Mouse (Mus musculus): ENCODE results near the gene Hbb-bh1. TPM values are rescaled to one million over a fixed set of nuclear protein-coding genes. Genes with fewer than 3 reads are reported as not detected.

Hbb-bh1 gene
- polyA plus RNA-seq (2011; ENCODE audit: insufficient read depth, insufficient read length, low read depth, missing spikeins): not detected in 2 replicates

- TF ChIP-seq CTCF (IDR thresholded peaks at IDR 0.05; ENCODE audit: low read depth, low read length): no peak
- TF ChIP-seq EP300 (IDR thresholded peaks at IDR 0.05; ENCODE audit: insufficient read depth, low read depth, low read length): no peak
- no peak for TF ChIP-seq POLR2A (IDR thresholded peaks at IDR 0.05; ENCODE audit: insufficient read depth, low read length)
- Histone ChIP-seq H3K9me3 (replicated peaks; ENCODE audit: control insufficient read depth, insufficient read depth, low read length, poor library complexity, severe bottlenecking) (no peaks in the 10 kb centered on the region), H3K4me1 (ENCODE audit: control insufficient read depth, insufficient read depth, low read length) (no peaks in the 10 kb centered on the region), H3K4me3 (ENCODE audit: low read depth, low read length) (no peak within 1 kb of the TSS), H3K27ac (ENCODE audit: insufficient read depth, low read length) (no peak within 1 kb of the TSS), H3K9ac (ENCODE audit: low read depth, poor library complexity, severe bottlenecking) (no peak within 1 kb of the TSS), H3K27me3 (ENCODE audit: control insufficient read depth, insufficient read depth, low read length, poor library complexity, severe bottlenecking) (no peaks in the 10 kb centered on the region), H3K36me3 (ENCODE audit: control insufficient read depth, insufficient read depth, low read length, poor library complexity, severe bottlenecking) (no peaks in the 10 kb centered on the region)
These were observed at the start of gene Hbb-bh1 for GRCm38 (mm10) chr7:103843034-103843433. Hbb-bh1 (minus strand) TSS chr7:103843164.

GRCm38 (mm10) chr7:103886152-103886551 is 43.2 kb upstream of the Hbb-bh1 start, which contains the start of gene Olfr66:
Olfr66 (minus strand) TSS chr7:103886252.
- H3K9me3 ChIP-seq (replicated peaks; ENCODE audit: control insufficient read depth, insufficient read depth, low read length, poor library complexity, severe bottlenecking): no peaks in the 10 kb centered on the region
- H3K4me3 ChIP-seq (ENCODE audit: low read depth, low read length): no peak within 1 kb of the TSS
- no peaks in the 10 kb centered on the region for H3K4me1 ChIP-seq (ENCODE audit: control insufficient read depth, insufficient read depth, low read length)
- TF ChIP-seq EP300 (IDR thresholded peaks at IDR 0.05; ENCODE audit: insufficient read depth, low read depth, low read length): no peak
- H3K36me3 ChIP-seq (ENCODE audit: control insufficient read depth, insufficient read depth, low read length, poor library complexity, severe bottlenecking): no peaks in the 10 kb centered on the region
- H3K27ac ChIP-seq (ENCODE audit: insufficient read depth, low read length): no peak within 1 kb of the TSS
- H3K27me3 ChIP-seq (ENCODE audit: control insufficient read depth, insufficient read depth, low read length, poor library complexity, severe bottlenecking): 0 out of 2 replicates have a peak, but pooled peaks cover 2% of the 10 kb centered on the region
- no peak within 1 kb of the TSS for H3K9ac ChIP-seq (ENCODE audit: low read depth, poor library complexity, severe bottlenecking)

- H3K4me3 ChIP-seq (ENCODE audit: low read depth, low read length): no peak overlapping the region
- no peaks in the 10 kb centered on the region for H3K4me1 ChIP-seq (ENCODE audit: control insufficient read depth, insufficient read depth, low read length)
- H3K36me3 ChIP-seq (ENCODE audit: control insufficient read depth, insufficient read depth, low read length, poor library complexity, severe bottlenecking): no peaks in the 10 kb centered on the region
- H3K27me3 ChIP-seq (ENCODE audit: control insufficient read depth, insufficient read depth, low read length, poor library complexity, severe bottlenecking): 0 out of 2 replicates have a peak, but pooled peaks cover 2% of the 10 kb centered on the region
- no peak overlapping the region for H3K27ac ChIP-seq (ENCODE audit: insufficient read depth, low read length)
- no peak overlapping the region for H3K9ac ChIP-seq (ENCODE audit: low read depth, poor library complexity, severe bottlenecking)
- TF ChIP-seq EP300 (IDR thresholded peaks at IDR 0.05; ENCODE audit: insufficient read depth, low read depth, low read length) (no peak), POLR2A (IDR thresholded peaks at IDR 0.05; ENCODE audit: insufficient read depth, low read length) (no peak), CTCF (IDR thresholded peaks at IDR 0.05; ENCODE audit: low read depth, low read length) (no peak)
- no peaks in the 10 kb centered on the region for H3K9me3 ChIP-seq (replicated peaks; ENCODE audit: control insufficient read depth, insufficient read depth, low read length, poor library complexity, severe bottlenecking)
These were observed 34.1 kb upstream of the Hbb-bh1 start for GRCm38 (mm10) chr7:103877093-103877492.

- Histone ChIP-seq H3K9ac (ENCODE audit: low read depth, poor library complexity, severe bottlenecking) (no peak overlapping the region), H3K9me3 (replicated peaks; ENCODE audit: control insufficient read depth, insufficient read depth, low read length, poor library complexity, severe bottlenecking) (no peaks in the 10 kb centered on the region), H3K4me1 (ENCODE audit: control insufficient read depth, insufficient read depth, low read length) (no peaks in the 10 kb centered on the region), H3K36me3 (ENCODE audit: control insufficient read depth, insufficient read depth, low read length, poor library complexity, severe bottlenecking) (no peaks in the 10 kb centered on the region), H3K27ac (ENCODE audit: insufficient read depth, low read length) (no peak overlapping the region), H3K4me3 (ENCODE audit: low read depth, low read length) (no peak overlapping the region), H3K27me3 (ENCODE audit: control insufficient read depth, insufficient read depth, low read length, poor library complexity, severe bottlenecking) (no peaks in the 10 kb centered on the region)
- no peak for TF ChIP-seq EP300 (IDR thresholded peaks at IDR 0.05; ENCODE audit: insufficient read depth, low read depth, low read length)
- TF ChIP-seq CTCF (IDR thresholded peaks at IDR 0.05; ENCODE audit: low read depth, low read length): no peak
- no peak for TF ChIP-seq POLR2A (IDR thresholded peaks at IDR 0.05; ENCODE audit: insufficient read depth, low read length)
These were observed 31.5 kb upstream of the Hbb-bh1 start for GRCm38 (mm10) chr7:103874451-103874850.

- H3K27ac ChIP-seq (ENCODE audit: insufficient read depth, low read length): no peak overlapping the region
- no peaks in the 10 kb centered on the region for H3K36me3 ChIP-seq (ENCODE audit: control insufficient read depth, insufficient read depth, low read length, poor library complexity, severe bottlenecking)
- no peaks in the 10 kb centered on the region for H3K27me3 ChIP-seq (ENCODE audit: control insufficient read depth, insufficient read depth, low read length, poor library complexity, severe bottlenecking)
- TF ChIP-seq CTCF (IDR thresholded peaks at IDR 0.05; ENCODE audit: low read depth, low read length) (no peak), POLR2A (IDR thresholded peaks at IDR 0.05; ENCODE audit: insufficient read depth, low read length) (no peak), EP300 (IDR thresholded peaks at IDR 0.05; ENCODE audit: insufficient read depth, low read depth, low read length) (no peak)
- no peak overlapping the region for H3K9ac ChIP-seq (ENCODE audit: low read depth, poor library complexity, severe bottlenecking)
- H3K9me3 ChIP-seq (replicated peaks; ENCODE audit: control insufficient read depth, insufficient read depth, low read length, poor library complexity, severe bottlenecking): no peaks in the 10 kb centered on the region
- no peaks in the 10 kb centered on the region for H3K4me1 ChIP-seq (ENCODE audit: control insufficient read depth, insufficient read depth, low read length)
- H3K4me3 ChIP-seq (ENCODE audit: low read depth, low read length): no peak overlapping the region
These were observed 30.1 kb upstream of the Hbb-bh1 start for GRCm38 (mm10) chr7:103873064-103873463.

GRCm38 (mm10) chr7:103870667-103871066 is 27.7 kb upstream of the Hbb-bh1 start:
- H3K36me3 ChIP-seq (ENCODE audit: control insufficient read depth, insufficient read depth, low read length, poor library complexity, severe bottlenecking): no peaks in the 10 kb centered on the region
- no peak for TF ChIP-seq EP300 (IDR thresholded peaks at IDR 0.05; ENCODE audit: insufficient read depth, low read depth, low read length)
- no peak for TF ChIP-seq CTCF (IDR thresholded peaks at IDR 0.05; ENCODE audit: low read depth, low read length)
- no peak for TF ChIP-seq POLR2A (IDR thresholded peaks at IDR 0.05; ENCODE audit: insufficient read depth, low read length)
- no peaks in the 10 kb centered on the region for H3K27me3 ChIP-seq (ENCODE audit: control insufficient read depth, insufficient read depth, low read length, poor library complexity, severe bottlenecking)
- no peak overlapping the region for H3K9ac ChIP-seq (ENCODE audit: low read depth, poor library complexity, severe bottlenecking)
- H3K4me1 ChIP-seq (ENCODE audit: control insufficient read depth, insufficient read depth, low read length): no peaks in the 10 kb centered on the region
- no peak overlapping the region for H3K27ac ChIP-seq (ENCODE audit: insufficient read depth, low read length)
- H3K4me3 ChIP-seq (ENCODE audit: low read depth, low read length): no peak overlapping the region
- no peaks in the 10 kb centered on the region for H3K9me3 ChIP-seq (replicated peaks; ENCODE audit: control insufficient read depth, insufficient read depth, low read length, poor library complexity, severe bottlenecking)

All from ES-Bruce4 (cell line).